Mouse (Mus musculus) lung, adult 18-20 months (tissue): ENCODE measurements around the gene Fgfr2.

Source experiments
- DNase-seq, 2 experiments: peaks; one replicate each; pipeline ENCODE4 v3.0.0; 2022; ENCODE audit warnings: mixed read lengths in 2 of 2

Fgfr2 gene

GRCm38 (mm10) chr7:130586521-130587072 is 2536.6 kb downstream of the Fgfr2 start:
- peak; percentile 77 to 85 for DNase-seq

GRCm38 (mm10) chr7:130578607-130579006 is 2544.5 kb downstream of the Fgfr2 start:
- no peak for DNase-seq

GRCm38 (mm10) chr7:130578066-130578465 is 2545.1 kb downstream of the Fgfr2 start:
- no peak for DNase-seq

- no peak for DNase-seq
Measured at GRCm38 (mm10) chr7:130577388-130578003, 2545.7 kb downstream of the Fgfr2 start, which contains the start of gene Tacc2. Gene Tacc2, plus strand, starts transcription at chr7:130577438.

- peak; percentile 59 to 78 for DNase-seq
Measured at GRCm38 (mm10) chr7:130576981-130577380, 2546.2 kb downstream of the Fgfr2 start.

GRCm38 (mm10) chr7:130574211-130574991 is 2548.7 kb downstream of the Fgfr2 start:
- DNase-seq: peak; percentile 70 to 79

- DNase-seq: no peak
Measured at GRCm38 (mm10) chr7:130573746-130574145, 2549.4 kb downstream of the Fgfr2 start.

- no peak for DNase-seq
Measured at GRCm38 (mm10) chr7:130572821-130573220, 2550.3 kb downstream of the Fgfr2 start, which contains the start of gene Nsmce4a. Gene Nsmce4a, minus strand, starts transcription at chr7:130573118.

- no peak for DNase-seq
Measured at GRCm38 (mm10) chr7:130570472-130570871, 2552.7 kb downstream of the Fgfr2 start.

- DNase-seq: no peak
Measured at GRCm38 (mm10) chr7:130568783-130569436, 2554.2 kb downstream of the Fgfr2 start.

GRCm38 (mm10) chr7:130564596-130564995 is 2558.6 kb downstream of the Fgfr2 start:
- DNase-seq: no peak

- DNase-seq: no peak
Measured at GRCm38 (mm10) chr7:130563880-130564279, 2559.3 kb downstream of the Fgfr2 start.

GRCm38 (mm10) chr7:130563276-130563675 is 2559.9 kb downstream of the Fgfr2 start:
- no peak for DNase-seq

GRCm38 (mm10) chr7:130560933-130561332 is 2562.2 kb downstream of the Fgfr2 start:
- no peak for DNase-seq

GRCm38 (mm10) chr7:130558592-130558991 is 2564.6 kb downstream of the Fgfr2 start:
- peak in 1 of 2 experiments; percentile 18 for DNase-seq

GRCm38 (mm10) chr7:130555597-130555996 is 2567.6 kb downstream of the Fgfr2 start:
- DNase-seq: no peak

- DNase-seq: no peak
Measured at GRCm38 (mm10) chr7:130553321-130553720, 2569.8 kb downstream of the Fgfr2 start.

GRCm38 (mm10) chr7:130552780-130553179 is 2570.4 kb downstream of the Fgfr2 start:
- peak in 1 of 2 experiments; percentile 34 for DNase-seq

- no peak for DNase-seq
Measured at GRCm38 (mm10) chr7:130547635-130548175, 2575.4 kb downstream of the Fgfr2 start.

- DNase-seq: peak; percentile 90 to 93
Measured at GRCm38 (mm10) chr7:130546791-130547484, 2576.2 kb downstream of the Fgfr2 start.

- no peak for DNase-seq
Measured at GRCm38 (mm10) chr7:130546421-130546790, 2576.7 kb downstream of the Fgfr2 start.

- DNase-seq: no peak
Measured at GRCm38 (mm10) chr7:130545893-130546292, 2577.3 kb downstream of the Fgfr2 start.
